24 mouse cellular contexts compared by ENCODE assay signal in the genomic region with DNA sequence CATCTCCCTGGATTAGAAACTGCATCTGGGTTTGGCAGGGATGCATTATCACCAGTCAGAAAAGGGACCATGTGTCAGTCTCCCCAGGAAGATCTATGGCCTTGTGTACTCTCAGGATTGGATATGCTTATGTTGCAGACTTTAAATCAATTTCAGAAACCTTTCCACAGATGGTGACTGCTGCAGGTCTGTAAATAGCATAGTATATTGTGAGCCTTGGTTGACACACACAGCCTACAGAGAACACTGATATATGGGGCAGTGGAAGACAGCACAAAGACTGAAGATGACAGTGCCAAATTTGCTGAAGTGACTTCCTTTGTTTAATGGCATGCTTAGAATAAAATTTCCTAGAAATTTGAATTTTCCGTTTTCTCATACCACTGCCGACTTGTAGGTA.
"Had no signal": no experiment of that assay in that cellular context is flagged by ENCODE, and none has a peak within 500 bp of the region (broad histone marks: within the 10 kb centered on the region; RNA-seq: fewer than 3 reads in every experiment).

No protein-coding gene starts in this region.

- H3K4me2 ChIP-seq: forebrain, embryonic 15.5 days; heart, embryonic 11.5 days; heart, embryonic 13.5 days; heart, embryonic 15.5 days; hindbrain, embryonic 13.5 days; limb, embryonic 12.5 days; liver, embryonic 11.5 days had no signal

- H3K9me3 ChIP-seq: forebrain, embryonic 15.5 days; heart, embryonic 13.5 days; heart, embryonic 15.5 days; hindbrain, embryonic 13.5 days; limb, embryonic 10.5 days; limb, embryonic 12.5 days had no signal

- H3K36me3 ChIP-seq: forebrain, embryonic 15.5 days; heart, embryonic 13.5 days; heart, embryonic 15.5 days; hindbrain, embryonic 13.5 days; limb, embryonic 10.5 days; limb, embryonic 12.5 days had no signal

- DNase-seq: forebrain, postnatal 0 days; gastrocnemius, postnatal 14 days; gastrocnemius, postnatal 36 days; heart, adult 11 months; heart, adult 2 months; heart, postnatal 14 days; heart, postnatal 36 days; kidney, adult 11 months; kidney, adult 8-10 months; kidney, postnatal 10 days; kidney, postnatal 25 days; kidney, postnatal 4 days; liver had no signal

- ATAC-seq: forebrain, embryonic 15.5 days; forebrain, postnatal 0 days; intestine, embryonic 16.5 days had no signal

- H3K4me3 ChIP-seq: forebrain, embryonic 15.5 days; heart, adult 2 months; heart, embryonic 13.5 days; heart, embryonic 15.5 days; hindbrain, embryonic 13.5 days; layer of hippocampus, adult 2 months; left cerebral cortex, adult 2 months; limb, embryonic 10.5 days; limb, embryonic 12.5 days had no signal

- H3K9ac ChIP-seq: forebrain, embryonic 15.5 days; forebrain, postnatal 0 days; heart, embryonic 13.5 days; heart, embryonic 15.5 days; hindbrain, embryonic 13.5 days; limb, embryonic 12.5 days had no signal

- H3K27ac ChIP-seq: forebrain, embryonic 15.5 days; heart, adult 2 months; heart, embryonic 13.5 days; heart, embryonic 15.5 days; hindbrain, embryonic 13.5 days; layer of hippocampus, adult 2 months; left cerebral cortex, adult 2 months; limb, embryonic 10.5 days; limb, embryonic 12.5 days had no signal

- H3K4me1 ChIP-seq: forebrain, embryonic 15.5 days; heart, embryonic 13.5 days; heart, embryonic 15.5 days; hindbrain, embryonic 13.5 days; limb, embryonic 10.5 days; limb, embryonic 12.5 days had no signal

- H3K27me3 ChIP-seq: forebrain, embryonic 15.5 days; heart, embryonic 13.5 days; heart, embryonic 15.5 days; hindbrain, embryonic 13.5 days; limb, embryonic 12.5 days had no signal
